Mouse (Mus musculus) forebrain, embryonic 13.5 days (tissue): ENCODE data around the gene Insyn1. TPM values are rescaled to one million over a fixed set of nuclear protein-coding genes. Genes with fewer than 3 reads are reported as not detected.
A peak's percentile ranks its signal among the peaks of the same experiment; 100 is the strongest.

ENCODE experiments used
- ATAC-seq: fragments of 200-750 bp; cut with Nextera tagmentation; 2 replicates; pipeline ENCODE4 v1.8.0; 2017
- H3K27ac ChIP-seq: fragments of 300-500 bp; sonication (generic); 2 replicates; pipeline ENCODE4 v1.5.1; 2015; ENCODE audit warnings: inconsistent platforms, mild to moderate bottlenecking, moderate library complexity
- H3K27me3 ChIP-seq: fragments of 300-500 bp; sonication (generic); 2 replicates; pipeline ENCODE4 v1.6.1; 2015; ENCODE audit warnings: mild to moderate bottlenecking, inconsistent platforms
- H3K36me3 ChIP-seq: fragments of 300-500 bp; sonication (generic); 2 replicates; pipeline ENCODE4 v1.6.1; 2015; ENCODE audit warnings: mild to moderate bottlenecking, inconsistent platforms; ENCODE audit not compliant: poor library complexity, severe bottlenecking
- H3K4me1 ChIP-seq: fragments of 300-500 bp; sonication (generic); 2 replicates; pipeline ENCODE4 v1.6.1; 2015; ENCODE audit warnings: inconsistent platforms
- H3K4me2 ChIP-seq: fragments of 300-500 bp; sonication (generic); 2 replicates; pipeline ENCODE4 v1.6.1; 2015; ENCODE audit warnings: inconsistent platforms, mild to moderate bottlenecking, moderate library complexity
- H3K4me3 ChIP-seq: fragments of 300-500 bp; sonication (generic); 2 replicates; pipeline ENCODE4 v1.5.1; 2015; ENCODE audit warnings: mild to moderate bottlenecking, inconsistent platforms
- H3K9ac ChIP-seq: fragments of 300-500 bp; sonication (generic); 2 replicates; pipeline ENCODE4 v1.6.1; 2015; ENCODE audit warnings: mild to moderate bottlenecking, inconsistent platforms
- H3K9me3 ChIP-seq: fragments of 300-500 bp; sonication (generic); replicated peaks from 2 replicates; pipeline ENCODE4 v1.6.1; 2016; ENCODE audit warnings: inconsistent platforms
- WGBS: fragments of 180-500 bp; shearing (Covaris S2); methylation state at CpG from one replicate; pipeline ENCODE4 v1.1.7; 2015; 5-methylcytosine and 5-hydroxymethylcytosine counted together
- polyA plus RNA-seq: library from polyadenylated mRNA; unstranded; fragments of >200 nt; fragmentation: Nextera tagmentation; extraction: Ambion mirVana; gene quantifications from 2 replicates; pipeline ENCODE4 v1.2.1, GENCODE M21; 2015

The Insyn1 gene
- polyA plus RNA-seq, 1 experiment from 2014 or later = 2.8 TPM

GRCm38 (mm10) chr9:58489865-58490165, 1.4 kb downstream of the Insyn1 start:
- Histone ChIP-seq H3K4me2 (peak overlapping the region; percentile 96), H3K9me3 (no peaks in the 10 kb centered on the region), H3K4me1 (peaks cover 39% of the 10 kb centered on the region), H3K27ac (no peak overlapping the region), H3K36me3 (peaks cover 17% of the 10 kb centered on the region; the same call in 1 of the 2 replicates), H3K4me3 (peak overlapping the region; percentile 55), H3K9ac (peak overlapping the region; percentile 76), H3K27me3 (peaks cover 22% of the 10 kb centered on the region)
- ATAC-seq = 0 out of 2 replicates have a peak, but pooled peaks have one; percentile 11
- 9% methylated on average over 7 of the region's 7 CpGs for WGBS

GRCm38 (mm10) chr9:58490391-58490790, 2.0 kb downstream of the Insyn1 start:
- no peaks in the 10 kb centered on the region for H3K9me3 ChIP-seq
- H3K4me3 ChIP-seq = peak overlapping the region; percentile 55
- peaks cover 21% of the 10 kb centered on the region for H3K27me3 ChIP-seq
- H3K9ac ChIP-seq = peak overlapping the region; percentile 76
- H3K27ac ChIP-seq = no peak overlapping the region
- H3K4me2 ChIP-seq = peak overlapping the region; percentile 96
- WGBS = 74% methylated on average over 2 of the region's 2 CpGs
- no peak for ATAC-seq
- H3K4me1 ChIP-seq = peaks cover 42% of the 10 kb centered on the region
- H3K36me3 ChIP-seq = peaks cover 17% of the 10 kb centered on the region; the same call in 1 of the 2 replicates

- Histone ChIP-seq H3K4me2 (no peak overlapping the region), H3K27me3 (peaks cover 2% of the 10 kb centered on the region; the same call in 1 of the 2 replicates), H3K4me1 (peaks cover 34% of the 10 kb centered on the region), H3K9ac (no peak overlapping the region), H3K4me3 (no peak overlapping the region), H3K9me3 (no peaks in the 10 kb centered on the region), H3K36me3 (peaks cover 23% of the 10 kb centered on the region), H3K27ac (no peak overlapping the region; the same call in 1 of the 2 replicates)
- ATAC-seq = no peak
- 78% methylated on average over 2 of the region's 2 CpGs for WGBS
Measured at GRCm38 (mm10) chr9:58495035-58495434, 6.6 kb downstream of the Insyn1 start.

GRCm38 (mm10) chr9:58496470-58497182, 8.2 kb downstream of the Insyn1 start:
- no peak for ATAC-seq
- Histone ChIP-seq H3K9ac (no peak overlapping the region), H3K4me2 (no peak overlapping the region), H3K36me3 (peaks cover 23% of the 10 kb centered on the region), H3K27me3 (no peaks in the 10 kb centered on the region), H3K9me3 (no peaks in the 10 kb centered on the region), H3K4me1 (peaks cover 18% of the 10 kb centered on the region), H3K4me3 (no peak overlapping the region), H3K27ac (peak overlapping the region; percentile 51)
- 34% methylated on average over 4 of the region's 4 CpGs for WGBS

GRCm38 (mm10) chr9:58497942-58498341, 9.5 kb downstream of the Insyn1 start:
- ATAC-seq = no peak
- 67% methylated on average over 4 of the region's 4 CpGs for WGBS
- H3K27ac ChIP-seq = no peak overlapping the region

GRCm38 (mm10) chr9:58500946-58501345, 12.5 kb downstream of the Insyn1 start:
- no peaks in the 10 kb centered on the region for H3K9me3 ChIP-seq
- H3K4me1 ChIP-seq = peaks cover 8% of the 10 kb centered on the region; the same call in 1 of the 2 replicates
- 91% methylated on average over 5 of the region's 5 CpGs for WGBS
- H3K4me2 ChIP-seq = no peak overlapping the region
- ATAC-seq = no peak
- no peak overlapping the region for H3K4me3 ChIP-seq
- H3K36me3 ChIP-seq = peaks cover 7% of the 10 kb centered on the region
- H3K27me3 ChIP-seq = no peaks in the 10 kb centered on the region
- H3K9ac ChIP-seq = no peak overlapping the region
- H3K27ac ChIP-seq = no peak overlapping the region

More at GRCm38 (mm10) chr9:58497942-58498341, 9.5 kb downstream of the Insyn1 start:
- no peak overlapping the region; the same call in 1 of the 2 replicates for H3K9ac ChIP-seq
- H3K27me3 ChIP-seq = no peaks in the 10 kb centered on the region
- no peak overlapping the region for H3K4me3 ChIP-seq
- H3K36me3 ChIP-seq = peaks cover 10% of the 10 kb centered on the region
- H3K9me3 ChIP-seq = no peaks in the 10 kb centered on the region
- H3K4me1 ChIP-seq = peaks cover 11% of the 10 kb centered on the region
- no peak overlapping the region for H3K4me2 ChIP-seq

GRCm38 (mm10) chr9:58507216-58508005, 19.0 kb downstream of the Insyn1 start:
- ATAC-seq = no peak
- Histone ChIP-seq H3K4me3 (no peak overlapping the region), H3K9ac (no peak overlapping the region), H3K4me2 (no peak overlapping the region), H3K36me3 (no peaks in the 10 kb centered on the region), H3K4me1 (no peaks in the 10 kb centered on the region), H3K27ac (no peak overlapping the region), H3K9me3 (no peaks in the 10 kb centered on the region), H3K27me3 (no peaks in the 10 kb centered on the region)
- WGBS = 79% methylated on average over 8 of the region's 8 CpGs

- Histone ChIP-seq H3K9ac (no peak overlapping the region), H3K36me3 (no peaks in the 10 kb centered on the region), H3K4me1 (peaks cover 15% of the 10 kb centered on the region; the same call in 1 of the 2 replicates), H3K27ac (no peak overlapping the region), H3K9me3 (no peaks in the 10 kb centered on the region), H3K4me2 (no peak overlapping the region), H3K4me3 (no peak overlapping the region), H3K27me3 (no peaks in the 10 kb centered on the region)
- 95% methylated on average over 5 of the region's 5 CpGs for WGBS
- ATAC-seq = no peak
Measured at GRCm38 (mm10) chr9:58510452-58510851, 22.0 kb downstream of the Insyn1 start.

GRCm38 (mm10) chr9:58513749-58514148, 25.3 kb downstream of the Insyn1 start:
- H3K4me1 ChIP-seq = peaks cover 37% of the 10 kb centered on the region; the same call in 1 of the 2 replicates
- no peak overlapping the region for H3K4me3 ChIP-seq
- H3K27me3 ChIP-seq = no peaks in the 10 kb centered on the region
- no peaks in the 10 kb centered on the region for H3K36me3 ChIP-seq
- H3K9ac ChIP-seq = no peak overlapping the region
- ATAC-seq = no peak
- no peak overlapping the region for H3K4me2 ChIP-seq
- H3K9me3 ChIP-seq = no peaks in the 10 kb centered on the region
- 41% methylated on average over 5 of the region's 5 CpGs for WGBS
- peak overlapping the region; percentile 45; the same call in 1 of the 2 replicates for H3K27ac ChIP-seq

- H3K4me2 ChIP-seq = no peak overlapping the region
- H3K9ac ChIP-seq = no peak overlapping the region
- H3K4me3 ChIP-seq = no peak overlapping the region
- no peaks in the 10 kb centered on the region for H3K27me3 ChIP-seq
- peaks cover 43% of the 10 kb centered on the region; the same call in 1 of the 2 replicates for H3K4me1 ChIP-seq
- no peaks in the 10 kb centered on the region for H3K9me3 ChIP-seq
- no peaks in the 10 kb centered on the region for H3K36me3 ChIP-seq
- no peak for ATAC-seq
- no peak overlapping the region for H3K27ac ChIP-seq
- WGBS = 82% methylated on average over 3 of the region's 3 CpGs
Measured at GRCm38 (mm10) chr9:58516480-58516879, 28.1 kb downstream of the Insyn1 start.

- Histone ChIP-seq H3K9ac (no peak overlapping the region), H3K9me3 (no peaks in the 10 kb centered on the region), H3K36me3 (no peaks in the 10 kb centered on the region), H3K27ac (no peak overlapping the region), H3K4me3 (no peak overlapping the region), H3K4me2 (no peak overlapping the region), H3K27me3 (no peaks in the 10 kb centered on the region), H3K4me1 (peaks cover 42% of the 10 kb centered on the region; the same call in 1 of the 2 replicates)
- 49% methylated on average over 9 of the region's 9 CpGs for WGBS
- no peak for ATAC-seq
Measured at GRCm38 (mm10) chr9:58517866-58518750, 29.7 kb downstream of the Insyn1 start.
